Mouse (Mus musculus): ENCODE measurements around the gene Smndc1.

GRCm38 (mm10) chr19:53335241-53335640 is 55.1 kb downstream of the Smndc1 start:
- TF ChIP-seq CTCF (IDR thresholded peaks at IDR 0.05; ENCODE audit: low read depth, low read length) (no peak), EP300 (IDR thresholded peaks at IDR 0.05; ENCODE audit: insufficient read depth, low read depth, low read length) (no peak), POLR2A (IDR thresholded peaks at IDR 0.05; ENCODE audit: insufficient read depth, low read length) (no peak)

Data from ES-Bruce4 (cell line).